Mouse (Mus musculus) testis, adult 2 months (tissue): ENCODE data around the gene Col15a1.

Experiments
- CTCF ChIP-seq: fragments of 200-500 bp; IDR thresholded peaks from 2 replicates; pipeline ENCODE4 v1.5.1; 2012; ENCODE audit warnings: low read depth, mild to moderate bottlenecking, inconsistent platforms, low read length, moderate library complexity; ENCODE audit not compliant: control insufficient read depth, insufficient read depth, insufficient replicate concordance
- POLR2A ChIP-seq: fragments of 200-500 bp; IDR thresholded peaks from 2 replicates; pipeline ENCODE4 v1.6.1; 2012; ENCODE audit warnings: low read depth, mild to moderate bottlenecking, inconsistent platforms, low read length, moderate library complexity; ENCODE audit not compliant: control insufficient read depth

- TF ChIP-seq CTCF (no peak), POLR2A (no peak)
Measured at GRCm38 (mm10) chr4:47161103-47161755, 46.7 kb upstream of the Col15a1 start.
